Comparison of ENCODE assay signal across 9 mouse cellular contexts in genomic region chr8:91329056-91329455, GRCm38 (mm10). TPM values are rescaled to one million over a fixed set of nuclear protein-coding genes. Genes with fewer than 3 reads are reported as not detected.
DNase-seq lines count a peak whose midpoint lies in the region; ATAC-seq and TF ChIP-seq lines count a peak whose summit lies in the region.
"Had no signal": no experiment of that assay in that cellular context is flagged by ENCODE, and none has a peak within 500 bp of the region (broad histone marks: within the 10 kb centered on the region; RNA-seq: fewer than 3 reads in every experiment).

No protein-coding gene starts in this region.

- ATAC-seq in forebrain, embryonic 14.5 days: no peak
- no peak for ATAC-seq in liver, embryonic 15.5 days (ENCODE audit: insufficient read depth)

- no peak for TF ChIP-seq CTCF in ES-Bruce4 (IDR thresholded peaks at IDR 0.05; ENCODE audit: low read depth, low read length)

- no peaks in the 10 kb centered on the region for H3K27me3 ChIP-seq in heart, embryonic 10.5 days (ENCODE audit: insufficient read depth, poor library complexity, severe bottlenecking)
- no peaks in the 10 kb centered on the region for H3K27me3 ChIP-seq in ES-Bruce4 (ENCODE audit: control insufficient read depth, insufficient read depth, low read length, poor library complexity, severe bottlenecking)
- no peaks in the 10 kb centered on the region for H3K27me3 ChIP-seq in forebrain, embryonic 14.5 days (replicated peaks; ENCODE audit: control insufficient read depth, insufficient read depth, low read length)
- H3K27me3 ChIP-seq in liver, embryonic 15.5 days: no peaks in the 10 kb centered on the region

- peaks cover 69% of the 10 kb centered on the region for H3K4me1 ChIP-seq in heart, embryonic 10.5 days
- H3K4me1 ChIP-seq in ES-Bruce4 (ENCODE audit: control insufficient read depth, insufficient read depth, low read length): peaks cover 6% of the 10 kb centered on the region
- H3K4me1 ChIP-seq in forebrain, embryonic 14.5 days (ENCODE audit: control insufficient read depth, insufficient read depth, low read length): peaks cover 32% of the 10 kb centered on the region
- H3K4me1 ChIP-seq in liver, embryonic 15.5 days (replicated peaks): peaks cover 31% of the 10 kb centered on the region

- H3K4me2 ChIP-seq in forebrain, embryonic 14.5 days (ENCODE audit: low read length): no peak overlapping the region
- H3K4me2 ChIP-seq in liver, embryonic 15.5 days: no peak overlapping the region

- peaks cover 12% of the 10 kb centered on the region for H3K36me3 ChIP-seq in heart, embryonic 10.5 days
- no peaks in the 10 kb centered on the region for H3K36me3 ChIP-seq in ES-Bruce4 (ENCODE audit: control insufficient read depth, insufficient read depth, low read length, poor library complexity, severe bottlenecking)
- H3K36me3 ChIP-seq in forebrain, embryonic 14.5 days (ENCODE audit: control insufficient read depth, insufficient read depth, low read length): peaks cover 4% of the 10 kb centered on the region; the same call in 1 of the 2 replicates
- H3K36me3 ChIP-seq in liver, embryonic 15.5 days (replicated peaks): no peaks in the 10 kb centered on the region

- peak; percentile 73 for DNase-seq in heart, embryonic 10.5 days (ENCODE audit: low spot score)
- no peak for DNase-seq in heart, adult 8-10 months (ENCODE audit: low spot score)
- no peak for DNase-seq in forebrain, embryonic 14.5 days (ENCODE audit: low spot score)
- DNase-seq in urinary bladder, adult 18-20 months (ENCODE audit: low spot score in 2 of 2): no peak
- no peak for DNase-seq in gastrocnemius, postnatal 14 days
- DNase-seq in embryo, embryonic 10.5 days (ENCODE audit: low spot score): no peak
- DNase-seq: adrenal gland, postnatal 25 days had no signal

- peak overlapping the region; percentile 42; the same call in 1 of the 2 replicates for H3K27ac ChIP-seq in heart, embryonic 10.5 days
- H3K27ac ChIP-seq in ES-Bruce4 (ENCODE audit: insufficient read depth, low read length): no peak overlapping the region
- peak overlapping the region; percentile 74; the same call in 1 of the 2 replicates for H3K27ac ChIP-seq in forebrain, embryonic 14.5 days (ENCODE audit: low read depth, low read length)
- H3K27ac ChIP-seq in liver, embryonic 15.5 days (replicated peaks): peak overlapping the region; percentile 49; the same call in 1 of the 2 replicates

- intact Hi-C loops in gastrocnemius, postnatal 14 days (cut with DNase I; ENCODE audit: low total_unique reads): no loop called here

- TF ChIP-seq POLR2A in ES-Bruce4 (IDR thresholded peaks at IDR 0.05; ENCODE audit: insufficient read depth, low read length): no peak

- no peaks in the 10 kb centered on the region for H3K9me3 ChIP-seq in heart, embryonic 10.5 days
- H3K9me3 ChIP-seq in ES-Bruce4 (replicated peaks; ENCODE audit: control insufficient read depth, insufficient read depth, low read length, poor library complexity, severe bottlenecking): no peaks in the 10 kb centered on the region
- H3K9me3 ChIP-seq in forebrain, embryonic 14.5 days (replicated peaks; ENCODE audit: control insufficient read depth, low read length): no peaks in the 10 kb centered on the region
- H3K9me3 ChIP-seq in liver, embryonic 15.5 days (replicated peaks): no peaks in the 10 kb centered on the region

- H3K9ac ChIP-seq in ES-Bruce4 (ENCODE audit: low read depth, poor library complexity, severe bottlenecking): no peak overlapping the region
- H3K9ac ChIP-seq in forebrain, embryonic 14.5 days (ENCODE audit: low read length): 0 out of 2 replicates have a peak overlapping the region, but pooled peaks have one; percentile 41
- no peak overlapping the region for H3K9ac ChIP-seq in liver, embryonic 15.5 days

- 80% methylated on average over 9 of the region's 9 CpGs for WGBS in heart, embryonic 10.5 days
- WGBS in forebrain, embryonic 14.5 days: 85% methylated on average over 9 of the region's 9 CpGs
- 74% methylated on average over 9 of the region's 9 CpGs for WGBS in liver, embryonic 15.5 days (ENCODE audit: insufficient replicate concordance)

- TF ChIP-seq EP300 in ES-Bruce4 (IDR thresholded peaks at IDR 0.05; ENCODE audit: insufficient read depth, low read depth, low read length): no peak

- no peak overlapping the region for H3K4me3 ChIP-seq in heart, embryonic 10.5 days
- peak overlapping the region; percentile 23; the same call in 1 of the 2 replicates for H3K4me3 ChIP-seq in ES-Bruce4 (ENCODE audit: low read depth, low read length)
- H3K4me3 ChIP-seq in forebrain, embryonic 14.5 days (ENCODE audit: low read depth, low read length): no peak overlapping the region
- H3K4me3 ChIP-seq in liver, embryonic 15.5 days (replicated peaks): no peak overlapping the region

RNA-seq across cellular contexts. Expression of gene Fto, which starts 15.7 kb away (rescaled TPM):
- polyA plus RNA-seq in heart, embryonic 10.5 days (2016; fragmentation: Nextera tagmentation; extraction: Ambion mirVana): 81.7 and 83.2 TPM in 2 replicates
- total RNA-seq in heart, adult 8-10 months (2022): 10 to 100 TPM; 59.3 to 70.7 (median 65.1) TPM
- 58.5 and 61.2 TPM in 2 replicates for polyA plus RNA-seq in ES-Bruce4 (2011; ENCODE audit: insufficient read depth, insufficient read length, low read depth, missing spikeins)
- 103 and 111 TPM in 2 replicates for polyA plus RNA-seq in forebrain, embryonic 14.5 days (2014; fragmentation: Nextera tagmentation; extraction: Ambion mirVana)
- polyA plus RNA-seq in liver, embryonic 15.5 days (2015; fragmentation: Nextera tagmentation; extraction: Ambion mirVana): 16.8 and 19.3 TPM in 2 replicates
- total RNA-seq in gastrocnemius, postnatal 14 days (2021): 10 to 100 TPM; 84.9 to 96.5 TPM

RNA-seq across cellular contexts. Expression of gene Rpgrip1l, which starts 16.0 kb away (rescaled TPM):
- polyA plus RNA-seq in heart, embryonic 10.5 days (2016; fragmentation: Nextera tagmentation; extraction: Ambion mirVana): 9.2 and 9.3 TPM in 2 replicates
- 1 to 10 TPM; 3.4 to 5.3 (median 4.2) TPM for total RNA-seq in heart, adult 8-10 months (2022)
- 6.1 and 9.9 TPM in 2 replicates for polyA plus RNA-seq in ES-Bruce4 (2011; ENCODE audit: insufficient read depth, insufficient read length, low read depth, missing spikeins)
- polyA plus RNA-seq in forebrain, embryonic 14.5 days (2014; fragmentation: Nextera tagmentation; extraction: Ambion mirVana): 14.7 and 16.1 TPM in 2 replicates
- polyA plus RNA-seq in liver, embryonic 15.5 days (2015; fragmentation: Nextera tagmentation; extraction: Ambion mirVana): 1.3 and 2.7 TPM in 2 replicates
- total RNA-seq in gastrocnemius, postnatal 14 days (2021): 1 to 10 TPM; 1.8 to 3.3 TPM
